Mouse (Mus musculus) adrenal gland, postnatal 25 days (tissue): ENCODE measurements around the gene Tnnt1. TPM values are rescaled to one million over a fixed set of nuclear protein-coding genes. Genes with fewer than 3 reads are reported as not detected.

Experiments used
- total RNA-seq: library from RNA; stranded (reverse); gene quantifications from 2 replicates; pipeline ENCODE4 v1.2.3, GENCODE M21; 2021

The Tnnt1 gene
- total RNA-seq, 1 experiment from 2014 or later: 0.94 TPM

Other genes starting within 250 kb of the Tnnt1 start
- gene Ncr1, start 178.7 kb downstream of the Tnnt1 start, total RNA-seq: 0.21 TPM in 1 of 2 replicates, not detected in the other
- gene Gp6, start 118.6 kb downstream of the Tnnt1 start, total RNA-seq: not detected in 2 replicates
- gene Rdh13, start 70.7 kb downstream of the Tnnt1 start, total RNA-seq: 17.3 and 19.0 TPM in 2 replicates
- 8.0 and 10.1 TPM in 2 replicates for gene Eps8l1, start 55.7 kb downstream of the Tnnt1 start, total RNA-seq
- gene Ppp1r12c, start 14.7 kb downstream of the Tnnt1 start, total RNA-seq: 94.4 and 98.3 TPM in 2 replicates
- 0.85 TPM in 1 of 2 replicates, not detected in the other for gene Tnni3, start 7.8 kb upstream of the Tnnt1 start, total RNA-seq
- gene Dnaaf3, start 16.1 kb upstream of the Tnnt1 start, total RNA-seq: 0.91 and 1.2 TPM in 2 replicates
- gene Syt5, start 31.2 kb upstream of the Tnnt1 start, total RNA-seq: 7.0 and 8.9 TPM in 2 replicates
- gene Ptprh, start 87.7 kb upstream of the Tnnt1 start, total RNA-seq: not detected in 2 replicates
- 9.3 and 10.2 TPM in 2 replicates for gene Tmem86b, start 115.0 kb upstream of the Tnnt1 start, total RNA-seq
- gene Ppp6r1, start 142.6 kb upstream of the Tnnt1 start, total RNA-seq: 98.1 and 99.6 TPM in 2 replicates
- 42.2 and 47.8 TPM in 2 replicates for gene Hspbp1, start 168.7 kb upstream of the Tnnt1 start, total RNA-seq
- gene Brsk1, start 174.2 kb upstream of the Tnnt1 start, total RNA-seq: 4.2 and 6.5 TPM in 2 replicates
- 0.24 TPM in 1 of 2 replicates, not detected in the other for gene Tmem150b, start 208.9 kb upstream of the Tnnt1 start, total RNA-seq
- 64.5 and 70.1 TPM in 2 replicates for gene Kmt5c, start 223.7 kb upstream of the Tnnt1 start, total RNA-seq
- gene Cox6b2, start 236.7 kb upstream of the Tnnt1 start, total RNA-seq: 9.4 and 10.6 TPM in 2 replicates